Comparison of ENCODE assay signal across 9 mouse cellular contexts in the genomic region with DNA sequence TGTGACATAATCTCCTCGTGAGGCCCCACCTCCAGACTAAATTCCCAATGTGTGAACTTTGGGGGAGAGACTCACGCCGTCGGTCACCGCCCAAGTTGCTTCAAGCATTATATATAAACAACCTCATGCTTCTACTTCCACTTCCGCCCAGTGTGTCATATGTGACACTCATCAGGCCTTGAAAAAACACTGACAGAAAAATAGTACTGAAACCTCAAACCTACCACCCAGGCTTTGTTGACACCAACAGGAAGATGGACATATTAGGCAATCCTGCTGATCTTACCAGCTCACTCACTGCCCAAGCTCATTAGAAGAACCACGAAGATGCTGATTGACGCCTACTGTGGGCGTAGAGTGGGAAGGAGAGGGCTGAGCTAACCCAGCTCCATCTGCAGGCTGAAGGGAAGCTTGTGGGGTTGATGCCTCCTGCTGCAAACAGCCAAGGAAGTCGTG. TPM values are rescaled to one million over a fixed set of nuclear protein-coding genes. Genes with fewer than 3 reads are reported as not detected.
DNase-seq lines count a peak whose midpoint lies in the region; ATAC-seq and TF ChIP-seq lines count a peak whose summit lies in the region.
"Had no signal": no experiment of that assay in that cellular context is flagged by ENCODE, and none has a peak within 500 bp of the region (broad histone marks: within the 10 kb centered on the region; RNA-seq: fewer than 3 reads in every experiment).

No protein-coding gene starts in this region.

- H3K36me3 ChIP-seq in myocyte (ENCODE audit: control insufficient read depth, insufficient read depth) = no peaks in the 10 kb centered on the region
- H3K36me3 ChIP-seq in midbrain, postnatal 0 days (ENCODE audit: insufficient read depth, low read length) = no peaks in the 10 kb centered on the region
- H3K36me3 ChIP-seq: midbrain, embryonic 12.5 days had no signal

- WGBS in midbrain, postnatal 0 days = 73% methylated on average over 10 of the region's 10 CpGs

- no peak overlapping the region for H3ac ChIP-seq in myocyte (ENCODE audit: control insufficient read depth, insufficient read length)

- H3K4me1 ChIP-seq in midbrain, postnatal 0 days (ENCODE audit: insufficient read depth, low read length) = no peaks in the 10 kb centered on the region

- H3K9ac ChIP-seq in midbrain, postnatal 0 days (replicated peaks; ENCODE audit: low read length, poor library complexity, severe bottlenecking) = no peak overlapping the region
- H3K9ac ChIP-seq: midbrain, embryonic 12.5 days had no signal

- H3K27me3 ChIP-seq in myocyte (ENCODE audit: control insufficient read depth, insufficient read depth, insufficient read length) = no peaks in the 10 kb centered on the region
- H3K27me3 ChIP-seq in midbrain, postnatal 0 days (ENCODE audit: insufficient read depth, low read length) = no peaks in the 10 kb centered on the region
- H3K27me3 ChIP-seq: midbrain, embryonic 12.5 days had no signal

- H3K4me3 ChIP-seq in myocyte = no peak overlapping the region
- no peak overlapping the region for H3K4me3 ChIP-seq in midbrain, postnatal 0 days (ENCODE audit: low read depth, low read length)
- H3K4me3 ChIP-seq: midbrain, embryonic 12.5 days had no signal

- no peaks in the 10 kb centered on the region for H3K9me3 ChIP-seq in midbrain, postnatal 0 days (ENCODE audit: low read length)
- H3K9me3 ChIP-seq: midbrain, embryonic 12.5 days had no signal

- no peak for TF ChIP-seq CTCF in midbrain, postnatal 0 days (IDR thresholded peaks at IDR 0.05)

- no peaks in the 10 kb centered on the region for H3K79me2 ChIP-seq in myocyte (ENCODE audit: control insufficient read depth, insufficient read depth)

- no peak for TF ChIP-seq POLR2A in myocyte (IDR thresholded peaks at IDR 0.05; ENCODE audit: insufficient read length, low read depth)

- DNase-seq in 3T3-L1 (ENCODE audit: low read depth, low spot score) (peak; percentile 19), 416B (ENCODE audit: low read depth) (peak; percentile 94)
- no peak for DNase-seq in midbrain, postnatal 0 days (ENCODE audit: low spot score)
- DNase-seq in kidney, postnatal 10 days = no peak

- ATAC-seq in inflammation-experienced regulatory T-cells, adult 6 months = peak; percentile 83
- ATAC-seq in midbrain, postnatal 0 days (ENCODE audit: low FRiP score) = no peak
- no peak for ATAC-seq in cerebellum, adult (ENCODE audit: insufficient number of reproducible peaks, low FRiP score, low TSS enrichment)
- ATAC-seq: forebrain, embryonic 14.5 days had no signal

- H3K4me2 ChIP-seq in myocyte (ENCODE audit: low read depth) = peak overlapping the region; percentile 48
- no peak overlapping the region for H3K4me2 ChIP-seq in midbrain, postnatal 0 days (ENCODE audit: low read depth, low read length, poor library complexity, severe bottlenecking)
- H3K4me2 ChIP-seq: midbrain, embryonic 12.5 days had no signal

- H3K27ac ChIP-seq in midbrain, postnatal 0 days (ENCODE audit: low read depth, low read length) = no peak overlapping the region
- H3K27ac ChIP-seq: midbrain, embryonic 12.5 days had no signal

TF ChIP-seq in myocyte, 11 proteins besides CTCF, POLR2A, EP300 and RAD21:
- TF ChIP-seq E2F4 (IDR thresholded peaks at IDR 0.05; ENCODE audit: insufficient read depth) (no peak), SRF (IDR thresholded peaks at IDR 0.05; ENCODE audit: control insufficient read depth, insufficient read length, low read depth) (peak; percentile 92), CEBPB (IDR thresholded peaks at IDR 0.05; ENCODE audit: insufficient read depth, poor library complexity, severe bottlenecking) (no peak)

RNA-seq across cellular contexts. Expression of gene Arhgap25, which starts 30.2 kb away (rescaled TPM):
- polyA plus RNA-seq in inflammation-experienced regulatory T-cells, adult 6 months (2017; shearing (Covaris generic)) = 100 to 1,000 TPM in 2 of 3 experiments, 10 to 100 TPM in 1; 77.8 to 111 (median 105) TPM
- 0.34 TPM for polyA plus RNA-seq in myocyte (2012; fragmentation: generic; extraction: Trizol)
- 0.93 and 1.4 TPM in 2 replicates for total RNA-seq in midbrain, postnatal 0 days (2014; rRNA removed)
- polyA plus RNA-seq in midbrain, postnatal 0 days (2015; fragmentation: Nextera tagmentation; extraction: Ambion mirVana) = 1.2 and 1.8 TPM in 2 replicates

Comparison
In these comparisons a context has a peak if more than half of its experiments do, and no peak if none do; other contexts are left out.
1. DNase-seq: peak in 3T3-L1 (single experiment) and 416B (single experiment); none in midbrain, postnatal 0 days (single experiment) and kidney, postnatal 10 days (single experiment).
2. RNA of gene Arhgap25, which starts 30.2 kb away (polyA plus RNA-seq): 77.8 to 111 TPM in inflammation-experienced regulatory T-cells, adult 6 months; 1.2 to 1.8 TPM in midbrain, postnatal 0 days and 0.34 TPM in myocyte (single experiment); every median in the first group is over 10 times any median in the second.